Mouse (Mus musculus) heart, postnatal 4 days (tissue): ENCODE results near the gene Pde8b. TPM values are rescaled to one million over a fixed set of nuclear protein-coding genes. Genes with fewer than 3 reads are reported as not detected.

Source experiments
- DNase-seq: peaks from one replicate; pipeline ENCODE4 v3.0.0; 2021
- total RNA-seq, 2 experiments: library from RNA; stranded (reverse); gene quantifications; 2 replicates each; pipeline ENCODE4 v1.2.3; 2021

Pde8b gene
- total RNA-seq, 2 experiments from 2014 or later: 3.1 to 4.3 TPM

- no peak for DNase-seq
These were observed 230.8 kb downstream of the Pde8b start for GRCm38 (mm10) chr13:95019345-95019744.

- DNase-seq: peak; percentile 71
These were observed 232.2 kb downstream of the Pde8b start for GRCm38 (mm10) chr13:95017916-95018315.

- DNase-seq: no peak
These were observed 232.9 kb downstream of the Pde8b start for GRCm38 (mm10) chr13:95017278-95017677.

- no peak for DNase-seq
These were observed 238.4 kb downstream of the Pde8b start for GRCm38 (mm10) chr13:95011546-95012257.

- DNase-seq: no peak
These were observed 240.9 kb downstream of the Pde8b start for GRCm38 (mm10) chr13:95009261-95009660.

GRCm38 (mm10) chr13:95007281-95007680, 242.9 kb downstream of the Pde8b start:
- no peak for DNase-seq

- DNase-seq: no peak
These were observed 259.6 kb downstream of the Pde8b start for GRCm38 (mm10) chr13:94990516-94990915.

- DNase-seq: peak; percentile 18
These were observed 271.1 kb downstream of the Pde8b start for GRCm38 (mm10) chr13:94979081-94979480.

GRCm38 (mm10) chr13:94976219-94977186, 273.6 kb downstream of the Pde8b start, which contains the start of gene Wdr41:
Gene Wdr41, plus strand, starts transcription at chr13:94976344.
- peak; percentile 93 for DNase-seq

- no peak for DNase-seq
These were observed 274.3 kb downstream of the Pde8b start for GRCm38 (mm10) chr13:94975828-94976218.

Other genes with a start within 250 kb of the Pde8b start
- gene Zbed3, start 73.3 kb upstream of the Pde8b start, total RNA-seq: 10 to 100 TPM; 47.5 to 49.6 TPM
- gene Aggf1, start 125.0 kb upstream of the Pde8b start, total RNA-seq: 10 to 100 TPM; 27.9 to 28.3 TPM
- not detected for gene Crhbp, start 194.6 kb upstream of the Pde8b start, total RNA-seq
- gene S100z, start 228.4 kb upstream of the Pde8b start, total RNA-seq: not detected